Mouse (Mus musculus) bone marrow, adult 2 months (tissue): ENCODE measurements at regions not wholly inside any gene's neighbourhood (a gene's known extent, or its start where the extent isn't known, plus 50 kb on each side); places are given as distances from the start of the nearest gene placed in this dataset.
"Not testable (repeated sequence)": the region's sequence is repeated elsewhere in the genome, so short reads cannot be mapped to it uniquely, and the experiment has no call there.

Source experiments
- H3K27ac ChIP-seq: fragments of 200-500 bp; 2 replicates; pipeline ENCODE4 v1.5.1; 2012; ENCODE audit warnings: low read depth, mild to moderate bottlenecking, control low read depth, inconsistent platforms, low read length; ENCODE audit not compliant: control insufficient read depth, poor library complexity, insufficient read depth
- H3K4me1 ChIP-seq: fragments of 200-500 bp; 2 replicates; pipeline ENCODE4 v1.6.1; 2011; ENCODE audit warnings: low read length; ENCODE audit not compliant: control insufficient read depth, insufficient read depth
- H3K4me3 ChIP-seq: fragments of 200-500 bp; replicated peaks from 2 replicates; pipeline ENCODE3; 2011; ENCODE audit warnings: mild to moderate bottlenecking, low read depth, low read length, control low read depth; ENCODE audit not compliant: control insufficient read depth
- CTCF ChIP-seq: fragments of 200-500 bp; IDR thresholded peaks from 2 replicates; pipeline ENCODE4 v1.5.1; 2011; ENCODE audit warnings: low read length, control low read depth; ENCODE audit not compliant: control insufficient read depth, insufficient read depth
- POLR2A ChIP-seq: fragments of 200-500 bp; IDR thresholded peaks from 2 replicates; pipeline ENCODE4 v1.6.1; 2011; ENCODE audit warnings: low read depth, mild to moderate bottlenecking, control low read depth, low read length, borderline replicate concordance; ENCODE audit not compliant: control insufficient read depth
- WGBS: fragments of 180-500 bp; shearing (Covaris S2); methylation state at CpG from one replicate; pipeline ENCODE4 v1.1.7; 2018; 5-methylcytosine and 5-hydroxymethylcytosine counted together

- no peak for TF ChIP-seq POLR2A
- TF ChIP-seq CTCF = no peak
- Histone ChIP-seq H3K4me3 (no peak overlapping the region), H3K27ac (no peak overlapping the region), H3K4me1 (no peaks in the 10 kb centered on the region)
- WGBS = 5% methylated on average over 6 of the region's 6 CpGs
Observed at GRCm38 (mm10) chr3:130804327-130804662, 74.1 kb upstream of the Rpl34 start.

- Histone ChIP-seq H3K4me1 (no peaks in the 10 kb centered on the region), H3K27ac (no peak overlapping the region), H3K4me3 (no peak overlapping the region)
- WGBS = 10% methylated on average over 12 of the region's 12 CpGs
- TF ChIP-seq POLR2A (no peak), CTCF (no peak)
Observed at GRCm38 (mm10) chr3:130803591-130804326, 73.6 kb upstream of the Rpl34 start.

GRCm38 (mm10) chr3:130800016-130800415 lies 69.8 kb upstream of the Rpl34 start:
- 37% methylated on average over 2 of the region's 2 CpGs for WGBS
- H3K27ac ChIP-seq = no peak overlapping the region
- TF ChIP-seq POLR2A (no peak), CTCF (no peak)
- no peak overlapping the region for H3K4me3 ChIP-seq
- no peaks in the 10 kb centered on the region; the same call in 1 of the 2 replicates for H3K4me1 ChIP-seq

GRCm38 (mm10) chr3:130797956-130798355 lies 67.8 kb upstream of the Rpl34 start:
- not testable (repeated sequence) for H3K27ac ChIP-seq, H3K4me3 ChIP-seq, H3K4me1 ChIP-seq
- WGBS = 89% methylated on average over 1 of the region's 1 CpGs

- peak overlapping the region; percentile 21; the same call in 1 of the 2 replicates for H3K27ac ChIP-seq
- 8% methylated on average over 8 of the region's 8 CpGs for WGBS
- no peak for TF ChIP-seq POLR2A
- TF ChIP-seq CTCF = no peak
Observed at GRCm38 (mm10) chr3:130796531-130796930, 66.3 kb upstream of the Rpl34 start.

GRCm38 (mm10) chr3:130795396-130795795 lies 65.2 kb upstream of the Rpl34 start:
- Histone ChIP-seq H3K27ac (no peak overlapping the region), H3K4me3 (no peak overlapping the region), H3K4me1 (no peaks in the 10 kb centered on the region; the same call in 1 of the 2 replicates)
- WGBS = 78% methylated on average over 4 of the region's 4 CpGs
- no peak for TF ChIP-seq POLR2A
- no peak for TF ChIP-seq CTCF

More at GRCm38 (mm10) chr3:130796531-130796930, 66.3 kb upstream of the Rpl34 start:
- Histone ChIP-seq H3K4me3 (no peak overlapping the region), H3K4me1 (no peaks in the 10 kb centered on the region; the same call in 1 of the 2 replicates)

- no peak overlapping the region for H3K27ac ChIP-seq
- TF ChIP-seq CTCF (peak; percentile 44; the same call in 1 of the 2 replicates), POLR2A (no peak)
- H3K4me1 ChIP-seq = no peaks in the 10 kb centered on the region; the same call in 1 of the 2 replicates
- WGBS = 59% methylated on average over 10 of the region's 13 CpGs
- H3K4me3 ChIP-seq = no peak overlapping the region
Observed at GRCm38 (mm10) chr3:130794142-130794925, 64.1 kb upstream of the Rpl34 start.

- Histone ChIP-seq H3K4me3 (no peak overlapping the region), H3K27ac (no peak overlapping the region), H3K4me1 (no peaks in the 10 kb centered on the region)
- 63% methylated on average over 11 of the region's 11 CpGs for WGBS
- TF ChIP-seq CTCF = no peak
- no peak for TF ChIP-seq POLR2A
Observed at GRCm38 (mm10) chr3:130780706-130781240, 50.6 kb upstream of the Rpl34 start.
